Mouse (Mus musculus) E14TG2a.4 (cell line): ENCODE measurements at regions not wholly inside any gene's neighbourhood (a gene's known extent, or its start where the extent isn't known, plus 50 kb on each side); places are given as distances from the start of the nearest gene placed in this dataset.

ENCODE experiments used
- CTCF ChIP-seq: conservative IDR thresholded peaks from 2 replicates; pipeline ENCODE4 v1.5.1; 2014; ENCODE audit warnings: low read length
- NANOG ChIP-seq: IDR thresholded peaks from 2 replicates; pipeline ENCODE4 v1.6.1; 2014; ENCODE audit warnings: borderline replicate concordance, low read length, mixed read lengths
- POU5F1 ChIP-seq: IDR thresholded peaks from 2 replicates; pipeline ENCODE4 v1.6.1; 2014; ENCODE audit warnings: low read length, borderline replicate concordance

- TF ChIP-seq CTCF = no peak
- no peak for TF ChIP-seq POU5F1
- no peak for TF ChIP-seq NANOG
Measured at GRCm38 (mm10) chr5:101565770-101566169, 99.0 kb downstream of the Nkx6-1 start.
